Mouse (Mus musculus) liver, embryonic 16.5 days (tissue): ENCODE measurements around the gene Cfap100. TPM values are rescaled to one million over a fixed set of nuclear protein-coding genes. Genes with fewer than 3 reads are reported as not detected.
A peak's percentile ranks its signal among the peaks of the same experiment; 100 is the strongest.

Source experiments
- ATAC-seq: fragments of 200-750 bp; cut with Nextera tagmentation; 2 replicates; pipeline ENCODE4 v1.8.0; 2017; ENCODE audit warnings: low read depth, mild to moderate bottlenecking, moderate number of reproducible peaks, moderate library complexity
- H3K27ac ChIP-seq: fragments of 300-500 bp; sonication (generic); 2 replicates; pipeline ENCODE4 v1.5.1; 2014; ENCODE audit warnings: mild to moderate bottlenecking, low read length
- H3K27me3 ChIP-seq: fragments of 300-500 bp; sonication (generic); 2 replicates; pipeline ENCODE4 v1.6.1; 2014; ENCODE audit warnings: low read depth, low read length, mixed read lengths; ENCODE audit not compliant: control insufficient read depth, insufficient read depth
- H3K36me3 ChIP-seq: fragments of 300-500 bp; sonication (generic); 2 replicates; pipeline ENCODE4 v1.6.1; 2014; ENCODE audit warnings: mild to moderate bottlenecking; ENCODE audit not compliant: control insufficient read depth, insufficient read depth
- H3K4me1 ChIP-seq: fragments of 300-500 bp; sonication (generic); 2 replicates; pipeline ENCODE4 v1.6.1; 2014; ENCODE audit warnings: low read depth, low read length, mixed read lengths; ENCODE audit not compliant: control insufficient read depth
- H3K4me2 ChIP-seq: fragments of 300-500 bp; sonication (generic); 2 replicates; pipeline ENCODE4 v1.6.1; 2014; ENCODE audit warnings: low read depth, low read length, mixed read lengths
- H3K4me3 ChIP-seq: fragments of 300-500 bp; sonication (generic); 2 replicates; pipeline ENCODE4 v1.5.1; 2014; ENCODE audit warnings: low read depth, mild to moderate bottlenecking, low read length
- H3K9ac ChIP-seq: fragments of 300-500 bp; sonication (generic); 2 replicates; pipeline ENCODE4 v1.6.1; 2014; ENCODE audit warnings: low read depth, low read length
- H3K9me3 ChIP-seq: fragments of 300-500 bp; sonication (generic); replicated peaks from 2 replicates; pipeline ENCODE4 v1.6.1; 2016; ENCODE audit warnings: low read length; ENCODE audit not compliant: control insufficient read depth
- WGBS: fragments of 180-500 bp; shearing (Covaris S2); extraction: QIAGEN DNeasy Blood & Tissue Kit; methylation state at CpG from one replicate; pipeline ENCODE4 v1.1.7; 2014; ENCODE audit not compliant: insufficient replicate concordance; 5-methylcytosine and 5-hydroxymethylcytosine counted together
- polyA plus RNA-seq: library from polyadenylated mRNA; unstranded; fragments of >200 nt; fragmentation: Nextera tagmentation; extraction: Ambion mirVana; gene quantifications from 2 replicates; pipeline ENCODE4 v1.2.1, GENCODE M21; 2015

Gene Cfap100
- 0.08 and 0.19 TPM in 2 replicates for polyA plus RNA-seq

GRCm38 (mm10) chr6:90428380-90428974, at the start of gene Cfap100:
Cfap100 (minus strand) TSS chr6:90428797.
- Histone ChIP-seq H3K9ac (peak within 1 kb of the TSS; percentile 19; the same call in 1 of the 2 replicates), H3K4me3 (peak within 1 kb of the TSS; percentile 45), H3K9me3 (no peaks in the 10 kb centered on the region), H3K4me2 (peak within 1 kb of the TSS; percentile 69), H3K4me1 (no peaks in the 10 kb centered on the region; the same call in 1 of the 2 replicates), H3K27ac (no peak within 1 kb of the TSS), H3K36me3 (no peaks in the 10 kb centered on the region), H3K27me3 (peaks cover 4% of the 10 kb centered on the region)
- WGBS, result 1% methylated on average over 31 of the region's 31 CpGs
- ATAC-seq, result peak; percentile 62; the same call in 1 of the 2 replicates

DNA sequence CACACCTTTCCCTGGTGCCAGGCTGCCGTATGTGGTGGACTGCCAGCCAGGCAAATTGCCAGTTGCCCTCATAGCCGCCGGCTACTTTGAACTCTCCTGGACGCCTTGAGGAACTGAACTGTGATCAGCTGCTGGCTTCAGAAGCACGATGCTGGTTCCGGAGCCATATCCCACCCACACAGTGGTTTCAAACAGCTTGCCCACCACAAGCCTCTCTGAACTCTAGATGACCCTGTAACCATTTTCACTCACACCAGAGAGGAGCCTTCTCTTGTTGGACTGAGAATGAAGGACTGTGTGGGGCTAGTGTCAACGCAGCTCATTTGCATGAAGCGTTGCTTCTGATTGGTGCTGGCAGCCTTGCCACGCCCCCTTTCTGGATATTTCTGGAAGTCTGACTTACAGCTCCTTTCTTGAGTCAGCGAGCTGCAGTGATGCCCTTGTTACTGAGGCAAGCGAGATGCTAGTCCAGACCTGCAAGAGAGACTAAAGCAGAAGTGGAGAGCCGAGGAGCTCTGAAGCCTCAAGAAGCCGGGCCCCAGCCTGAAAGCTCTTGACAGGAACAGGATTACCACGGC, 48.4 kb upstream of the Cfap100 start:
- H3K4me2 ChIP-seq, result no peak overlapping the region
- no peak for ATAC-seq
- no peaks in the 10 kb centered on the region for H3K27me3 ChIP-seq
- no peak overlapping the region for H3K9ac ChIP-seq
- no peaks in the 10 kb centered on the region; the same call in 1 of the 2 replicates for H3K4me1 ChIP-seq
- no peak overlapping the region for H3K27ac ChIP-seq
- H3K9me3 ChIP-seq, result no peaks in the 10 kb centered on the region
- H3K36me3 ChIP-seq, result no peaks in the 10 kb centered on the region
- H3K4me3 ChIP-seq, result no peak overlapping the region
- WGBS, result 37% methylated on average over 14 of the region's 14 CpGs

GRCm38 (mm10) chr6:90475854-90476212, 47.2 kb upstream of the Cfap100 start:
- Histone ChIP-seq H3K4me3 (no peak overlapping the region), H3K27me3 (no peaks in the 10 kb centered on the region), H3K4me1 (no peaks in the 10 kb centered on the region; the same call in 1 of the 2 replicates), H3K27ac (no peak overlapping the region; the same call in 1 of the 2 replicates), H3K9me3 (no peaks in the 10 kb centered on the region), H3K36me3 (no peaks in the 10 kb centered on the region; the same call in 1 of the 2 replicates), H3K9ac (no peak overlapping the region), H3K4me2 (no peak overlapping the region)
- 57% methylated on average over 3 of the region's 3 CpGs for WGBS
- peak; percentile 58 for ATAC-seq

DNA sequence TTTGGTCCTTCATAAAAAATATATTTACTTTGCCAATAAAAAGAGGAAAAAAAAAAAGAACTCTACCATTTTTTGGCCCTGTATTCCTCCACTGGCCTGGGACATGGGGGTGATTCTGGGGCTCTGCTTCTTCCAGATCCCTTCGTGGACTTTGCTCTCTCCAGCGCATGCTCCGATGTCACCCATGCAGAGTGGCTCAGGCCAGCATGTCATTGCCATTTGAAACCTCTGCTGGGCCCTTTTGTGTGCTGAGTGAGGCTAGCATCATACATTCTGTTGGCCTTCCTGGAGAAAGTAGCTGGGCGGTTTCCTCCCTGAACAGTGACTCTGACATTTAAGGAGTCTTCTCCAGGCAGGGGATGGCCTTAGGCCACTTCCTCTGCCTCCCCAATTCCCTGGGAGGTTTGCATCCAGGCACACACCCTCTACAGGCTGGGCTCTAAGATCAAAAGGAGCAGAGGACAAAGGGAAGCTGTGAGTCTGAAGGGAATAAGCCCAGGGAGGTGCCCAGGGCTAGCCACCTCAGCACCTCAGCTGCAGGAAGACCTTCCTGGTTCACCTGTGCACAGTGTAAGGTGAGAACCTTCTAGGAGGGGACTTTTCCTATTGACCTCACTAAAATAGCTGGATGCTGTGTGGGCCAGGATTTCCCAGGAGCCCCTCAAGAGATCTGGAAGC, 46.7 kb upstream of the Cfap100 start:
- ATAC-seq, result no peak
- no peaks in the 10 kb centered on the region; the same call in 1 of the 2 replicates for H3K36me3 ChIP-seq
- H3K9me3 ChIP-seq, result no peaks in the 10 kb centered on the region
- H3K9ac ChIP-seq, result no peak overlapping the region
- H3K4me3 ChIP-seq, result no peak overlapping the region
- H3K27ac ChIP-seq, result peak overlapping the region; percentile 22; the same call in 1 of the 2 replicates
- H3K27me3 ChIP-seq, result no peaks in the 10 kb centered on the region
- 56% methylated on average over 4 of the region's 4 CpGs for WGBS
- H3K4me2 ChIP-seq, result no peak overlapping the region
- no peaks in the 10 kb centered on the region; the same call in 1 of the 2 replicates for H3K4me1 ChIP-seq

GRCm38 (mm10) chr6:90474361-90474750, 45.8 kb upstream of the Cfap100 start:
- H3K27me3 ChIP-seq, result no peaks in the 10 kb centered on the region
- no peaks in the 10 kb centered on the region; the same call in 1 of the 2 replicates for H3K36me3 ChIP-seq
- WGBS, result 59% methylated on average over 3 of the region's 3 CpGs
- H3K4me3 ChIP-seq, result no peak overlapping the region
- no peak for ATAC-seq
- no peak overlapping the region for H3K27ac ChIP-seq
- H3K9ac ChIP-seq, result no peak overlapping the region
- H3K4me1 ChIP-seq, result no peaks in the 10 kb centered on the region; the same call in 1 of the 2 replicates
- H3K4me2 ChIP-seq, result no peak overlapping the region
- no peaks in the 10 kb centered on the region for H3K9me3 ChIP-seq

DNA sequence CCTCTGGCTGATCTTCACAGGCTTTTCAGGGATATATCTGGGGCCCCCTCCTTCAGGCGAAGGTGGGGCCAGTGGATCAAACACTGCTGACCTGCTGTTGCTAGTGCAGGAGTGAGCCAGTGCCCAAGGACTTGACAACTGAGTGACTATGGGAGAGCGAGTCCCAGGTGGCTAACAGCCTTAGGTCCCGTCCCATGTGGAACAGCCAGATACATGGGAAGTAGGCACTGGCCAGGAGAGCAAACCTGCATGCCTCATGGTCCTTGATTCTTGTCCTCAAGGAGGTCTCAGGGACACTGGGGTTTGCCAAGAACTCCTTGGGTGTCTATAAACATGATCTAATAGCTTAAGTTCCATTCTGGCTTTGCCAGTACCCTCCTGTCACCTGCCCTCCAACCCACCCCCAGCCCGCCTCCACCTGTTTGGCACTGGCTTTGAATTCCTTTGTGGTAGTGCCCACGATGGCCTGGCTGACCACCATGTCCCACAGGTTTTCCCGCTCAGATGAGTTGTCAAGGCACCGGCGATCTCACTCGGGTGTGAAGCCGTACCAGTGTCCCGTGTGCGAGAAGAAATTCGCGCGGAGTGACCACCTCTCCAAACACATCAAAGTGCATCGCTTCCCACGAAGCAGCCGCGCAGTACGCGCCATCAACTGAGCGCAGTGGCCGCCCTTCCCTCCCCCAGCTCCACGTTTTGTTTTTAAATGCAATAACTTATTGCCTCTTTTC, 45.2 kb upstream of the Cfap100 start:
- Histone ChIP-seq H3K27ac (no peak overlapping the region), H3K36me3 (no peaks in the 10 kb centered on the region; the same call in 1 of the 2 replicates), H3K9me3 (no peaks in the 10 kb centered on the region), H3K4me1 (no peaks in the 10 kb centered on the region; the same call in 1 of the 2 replicates), H3K4me3 (no peak overlapping the region), H3K4me2 (no peak overlapping the region), H3K27me3 (no peaks in the 10 kb centered on the region), H3K9ac (no peak overlapping the region)
- 79% methylated on average over 24 of the region's 24 CpGs for WGBS
- ATAC-seq, result no peak

- no peak for ATAC-seq
- no peaks in the 10 kb centered on the region for H3K27me3 ChIP-seq
- no peak overlapping the region for H3K27ac ChIP-seq
- H3K9me3 ChIP-seq, result no peaks in the 10 kb centered on the region
- no peak overlapping the region for H3K4me3 ChIP-seq
- no peaks in the 10 kb centered on the region; the same call in 1 of the 2 replicates for H3K4me1 ChIP-seq
- no peak overlapping the region for H3K4me2 ChIP-seq
- no peak overlapping the region for H3K9ac ChIP-seq
- 75% methylated on average over 3 of the region's 3 CpGs for WGBS
- H3K36me3 ChIP-seq, result no peaks in the 10 kb centered on the region; the same call in 1 of the 2 replicates
Measured at GRCm38 (mm10) chr6:90472697-90473096, 44.1 kb upstream of the Cfap100 start.

- Histone ChIP-seq H3K4me2 (no peak overlapping the region), H3K9me3 (no peaks in the 10 kb centered on the region), H3K9ac (no peak overlapping the region), H3K4me1 (no peaks in the 10 kb centered on the region; the same call in 1 of the 2 replicates), H3K27me3 (no peaks in the 10 kb centered on the region), H3K4me3 (no peak overlapping the region), H3K36me3 (no peaks in the 10 kb centered on the region; the same call in 1 of the 2 replicates), H3K27ac (no peak overlapping the region)
- no peak for ATAC-seq
- 51% methylated on average over 4 of the region's 4 CpGs for WGBS
Measured at GRCm38 (mm10) chr6:90472079-90472478, 43.5 kb upstream of the Cfap100 start.
